Mouse (Mus musculus): ENCODE measurements around the gene Rhbdl1.

GRCm38 (mm10) chr17:25840519-25840918 lies 3.4 kb upstream of the Rhbdl1 start:
- TF ChIP-seq POLR2A (IDR thresholded peaks at IDR 0.05; ENCODE audit: control insufficient read depth, extremely low read depth, insufficient read depth, low read length, poor library complexity), result no peak
- TF ChIP-seq CTCF (IDR thresholded peaks at IDR 0.05; ENCODE audit: borderline replicate concordance, control insufficient read depth, extremely low read depth, insufficient read depth, low read length, poor library complexity), result no peak

Measured in thymus, adult 2 months (tissue).